Mouse (Mus musculus) cerebellum, adult 18-20 months (tissue): ENCODE measurements at regions not wholly inside any gene's neighbourhood (a gene's known extent, or its start where the extent isn't known, plus 50 kb on each side); places are given as distances from the start of the nearest gene placed in this dataset.

Source experiments
- DNase-seq, 2 experiments: peaks; one replicate each; pipeline ENCODE4 v3.0.0; 2021

DNA sequence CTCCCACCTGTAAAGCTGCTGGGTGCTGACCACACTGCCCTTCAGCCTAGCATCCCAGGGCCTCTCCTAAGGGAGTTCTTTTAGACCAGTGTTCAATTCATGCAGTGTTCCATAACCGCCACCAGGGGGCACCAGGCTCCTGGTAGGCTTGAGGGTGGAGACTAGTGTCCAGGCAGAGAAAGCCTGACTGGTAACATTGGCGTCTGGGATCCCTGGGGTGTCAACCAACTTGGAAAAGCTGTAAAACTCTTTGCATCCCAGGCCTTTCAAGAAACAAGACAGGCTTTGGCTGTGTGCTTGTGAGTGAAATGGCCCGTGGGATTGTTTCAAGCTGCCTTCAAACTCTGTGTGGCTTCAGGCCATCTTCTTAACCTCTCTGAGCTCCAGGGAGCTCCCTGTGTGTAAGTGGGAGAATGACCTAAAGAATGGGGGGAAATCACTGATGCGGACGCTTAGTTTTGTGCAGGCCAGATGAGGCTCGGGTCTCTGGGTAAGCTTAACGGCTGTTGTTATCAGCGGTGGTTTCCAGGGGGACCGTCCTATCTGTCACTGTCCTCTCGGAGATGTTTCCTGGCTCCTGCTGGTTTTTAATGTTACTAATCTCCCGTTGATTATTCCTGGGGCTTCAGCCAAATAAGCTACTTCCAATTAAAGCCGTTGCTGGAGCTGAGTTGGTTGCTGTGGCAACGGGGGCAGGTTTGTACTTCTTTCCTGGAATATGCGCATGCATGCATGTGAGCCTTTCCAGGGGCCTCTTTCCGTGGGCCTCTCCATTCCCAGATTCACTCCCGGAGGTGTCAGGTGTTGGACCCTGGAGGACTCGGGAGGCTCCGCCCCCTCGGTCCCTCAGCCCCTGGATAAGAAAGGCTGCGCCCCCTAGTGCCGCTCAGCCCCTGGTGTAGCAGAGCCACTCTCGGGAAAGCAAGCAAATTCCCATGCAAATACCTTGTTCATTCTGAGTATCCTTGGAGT is 147.6 kb upstream of the Kcnab2 start:
- DNase-seq = peak; percentile 52 to 62

DNA sequence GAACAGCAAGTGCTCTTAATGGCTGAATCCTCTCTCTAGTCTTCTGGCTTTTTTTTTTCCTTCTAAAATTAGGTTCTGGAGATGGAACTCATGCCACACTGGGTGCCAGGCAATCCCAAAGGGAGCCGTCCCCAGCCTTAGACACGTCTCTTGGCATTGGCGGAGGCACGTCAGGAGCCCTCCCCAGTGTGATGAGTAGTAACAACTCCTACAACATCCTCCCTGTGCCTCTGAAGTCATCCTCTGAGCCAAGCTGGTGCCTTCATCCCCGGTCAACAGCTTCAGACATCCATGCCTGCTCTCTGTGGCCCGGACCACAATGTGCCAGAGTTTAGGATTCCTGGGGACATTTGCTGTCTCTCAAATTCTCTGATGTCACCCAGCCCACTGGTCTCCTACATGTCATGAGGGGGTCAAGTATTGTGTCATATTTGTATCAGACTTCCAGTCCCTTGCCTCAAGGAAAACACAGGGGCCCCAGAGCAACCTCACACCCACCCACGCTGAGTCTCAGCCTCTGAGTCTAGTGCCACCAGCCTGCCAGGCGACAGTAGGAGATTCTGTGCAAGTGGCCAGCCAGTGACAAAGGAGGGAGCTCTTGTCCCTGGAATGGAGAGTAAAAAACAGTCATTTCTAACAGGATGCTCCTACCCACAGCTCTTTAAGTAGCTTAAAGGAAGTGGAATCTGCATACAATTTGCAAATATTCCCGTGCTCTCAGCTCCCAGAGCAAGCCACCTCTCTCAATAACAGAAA is 144.5 kb upstream of the Kcnab2 start:
- no peak for DNase-seq

- DNase-seq = no peak
These were observed 140.0 kb upstream of the Kcnab2 start for GRCm38 (mm10) chr4:152617636-152618035.

DNA sequence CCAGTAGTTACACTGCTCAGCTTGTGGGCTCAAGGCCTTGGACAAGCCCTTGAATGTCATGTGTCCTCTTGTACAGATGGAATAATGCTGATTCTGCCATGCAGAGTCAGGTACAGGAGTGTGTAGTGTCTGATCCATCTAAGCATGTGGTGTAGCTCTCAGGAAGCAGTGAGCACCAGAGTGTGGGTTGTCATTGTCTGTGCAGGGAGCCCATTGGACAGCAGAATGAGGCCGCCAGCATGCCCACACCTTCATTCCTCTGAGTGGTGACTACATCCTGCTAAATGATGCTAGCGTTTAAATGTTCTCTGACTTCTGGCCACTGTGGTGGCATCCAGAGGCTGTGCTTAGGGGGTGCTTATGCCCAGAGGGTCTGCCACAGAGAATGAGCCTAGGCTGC is 137.5 kb upstream of the Kcnab2 start:
- no peak for DNase-seq

- no peak for DNase-seq
These were observed 136.9 kb upstream of the Kcnab2 start for GRCm38 (mm10) chr4:152614356-152615100.
